Mouse (Mus musculus) adrenal gland, adult (tissue): Measurements from ENCODE around the gene Tbce.

Experiments used
- DNase-seq, 2 experiments: peaks; one replicate each; pipeline ENCODE4 v3.0.0; 2022 to 2023; ENCODE audit warnings: low spot score in 1 of 2; ENCODE audit not compliant: inconsistent age in 2 of 2

Gene Tbce

GRCm38 (mm10) chr13:14039292-14039965 lies at the start of gene Tbce:
Gene Tbce, minus strand, starts transcription at chr13:14039638.
- peak; percentile 93 to 98 for DNase-seq

- DNase-seq, result no peak
Observed at GRCm38 (mm10) chr13:14088669-14089068, 49.2 kb upstream of the Tbce start.

- DNase-seq, result no peak
Observed at GRCm38 (mm10) chr13:14075326-14075725, 35.9 kb upstream of the Tbce start.

GRCm38 (mm10) chr13:14074371-14074770 lies 34.9 kb upstream of the Tbce start:
- DNase-seq, result no peak

- peak in 1 of 2 experiments; percentile 45 for DNase-seq
Observed at GRCm38 (mm10) chr13:14069291-14069690, 29.9 kb upstream of the Tbce start.

- no peak for DNase-seq
Observed at GRCm38 (mm10) chr13:14068035-14068434, 28.6 kb upstream of the Tbce start.

GRCm38 (mm10) chr13:14065701-14066100 lies 26.3 kb upstream of the Tbce start:
- no peak for DNase-seq

- no peak for DNase-seq
Observed at GRCm38 (mm10) chr13:14065028-14065380, 25.6 kb upstream of the Tbce start.

GRCm38 (mm10) chr13:14064341-14065027 lies 25.0 kb upstream of the Tbce start:
- peak; percentile 59 to 80 for DNase-seq

GRCm38 (mm10) chr13:14063942-14064271 lies 24.5 kb upstream of the Tbce start:
- DNase-seq, result no peak

GRCm38 (mm10) chr13:14063013-14063941 lies 23.8 kb upstream of the Tbce start, which contains the start of the genes Arid4b and Ggps1:
Gene Arid4b, plus strand, starts transcription at chr13:14063232.
Gene Ggps1, minus strand, starts transcription at chr13:14063488.
- peak; percentile 98 to 99 for DNase-seq

- DNase-seq, result no peak
Observed at GRCm38 (mm10) chr13:14062209-14063012, 23.0 kb upstream of the Tbce start.

- no peak for DNase-seq
Observed at GRCm38 (mm10) chr13:14059582-14059981, 20.1 kb upstream of the Tbce start.

GRCm38 (mm10) chr13:14056801-14057200 lies 17.4 kb upstream of the Tbce start:
- DNase-seq, result no peak

GRCm38 (mm10) chr13:14049878-14050277 lies 10.4 kb upstream of the Tbce start:
- DNase-seq, result peak in 1 of 2 experiments; percentile 24

- no peak for DNase-seq
Observed at GRCm38 (mm10) chr13:14044521-14044920, 5.1 kb upstream of the Tbce start.

- DNase-seq, result no peak
Observed at GRCm38 (mm10) chr13:14043851-14044250, 4.4 kb upstream of the Tbce start.

GRCm38 (mm10) chr13:14040186-14040585 lies 748 bp upstream of the Tbce start:
- peak; percentile 21 to 81 for DNase-seq

GRCm38 (mm10) chr13:14038911-14039291 lies 537 bp downstream of the Tbce start:
- no peak for DNase-seq

- peak; percentile 30 to 67 for DNase-seq
Observed at GRCm38 (mm10) chr13:14035875-14036630, 3.4 kb downstream of the Tbce start.
